Mouse (Mus musculus): ENCODE data around the gene Atp11c. TPM values are rescaled to one million over a fixed set of nuclear protein-coding genes. Genes with fewer than 3 reads are reported as not detected.

Atp11c gene
- total RNA-seq, 2 experiments from 2014 or later, result 17.5 to 18.3 TPM

DNA sequence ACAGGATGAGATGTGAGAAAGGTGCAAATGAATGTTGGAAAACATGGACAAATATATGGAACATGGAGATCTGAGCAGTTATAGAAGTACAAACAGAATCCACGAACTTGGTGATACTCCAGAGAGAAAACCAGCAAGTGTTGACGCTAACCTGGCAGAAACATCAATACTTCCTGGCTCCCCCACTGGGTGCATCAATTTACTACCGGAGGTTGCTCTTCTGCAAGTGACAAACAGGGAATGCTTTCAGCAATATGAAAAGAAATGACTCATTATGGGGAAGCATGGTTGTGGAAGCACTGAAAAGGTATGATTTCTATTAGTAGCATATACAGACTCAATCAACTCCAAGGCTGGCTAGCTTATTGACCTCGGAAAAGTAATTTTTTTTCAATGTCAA is 198.2 kb downstream of the Atp11c start:
- DNase-seq (ENCODE audit: low spot score in 2 of 2), result no peak

DNA sequence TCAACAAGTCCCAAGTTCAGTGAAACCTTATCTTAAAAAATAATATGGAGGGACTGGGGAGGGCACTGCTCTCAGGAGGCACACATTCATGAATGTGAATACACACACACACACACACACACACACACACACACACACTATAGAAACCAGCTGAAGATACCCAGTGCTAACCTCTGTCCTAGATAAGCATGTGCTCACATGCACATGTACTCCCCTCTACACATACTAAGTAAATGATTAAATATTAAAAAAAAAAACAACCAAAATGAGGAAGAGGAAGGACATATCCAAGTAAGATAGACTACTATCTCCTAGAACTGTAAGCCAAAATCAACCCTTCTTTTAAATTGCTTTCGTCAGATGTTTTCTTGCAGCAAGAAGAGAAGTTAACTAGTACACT is 205.6 kb downstream of the Atp11c start:
- DNase-seq (ENCODE audit: low spot score in 2 of 2), result no peak

DNA sequence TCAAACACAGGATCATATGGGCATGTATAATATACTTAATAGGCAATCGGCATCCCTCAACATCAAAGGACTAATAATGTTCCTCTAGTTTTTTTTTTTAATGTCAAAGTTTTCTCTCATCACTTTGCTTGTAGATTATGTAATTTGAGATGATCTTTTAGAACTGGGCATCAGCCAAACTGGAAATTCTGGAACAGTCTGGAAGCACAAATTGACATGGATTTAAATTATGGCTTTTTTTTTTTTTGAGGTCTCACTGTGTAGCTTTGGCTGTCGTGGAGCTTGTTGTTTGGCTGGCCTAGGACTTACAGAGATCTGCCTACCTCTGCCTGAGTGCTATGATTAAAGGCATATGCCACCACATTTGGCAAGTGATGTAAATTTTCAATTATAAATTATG is 210.8 kb downstream of the Atp11c start:
- no peak for DNase-seq (ENCODE audit: low spot score in 2 of 2)

DNA sequence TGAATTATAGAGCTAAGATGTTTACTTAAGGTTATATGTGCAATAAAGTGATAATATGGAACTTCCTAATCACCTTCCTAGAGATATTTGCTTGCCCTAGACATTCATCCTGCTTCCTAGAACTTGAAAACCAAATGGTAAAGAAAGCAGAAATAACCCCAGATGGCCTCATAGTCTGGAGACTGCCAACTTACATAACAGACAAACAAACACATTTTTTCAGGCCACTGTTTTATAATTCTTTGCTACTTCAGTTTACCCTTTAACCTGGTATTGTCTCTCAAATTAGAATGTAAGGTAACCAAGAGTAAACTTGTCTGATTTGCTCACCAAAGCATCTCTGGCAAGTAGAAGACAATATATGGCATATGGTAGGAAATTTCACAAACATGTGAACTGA is 212.1 kb downstream of the Atp11c start:
- no peak for DNase-seq (ENCODE audit: low spot score in 2 of 2)

DNA sequence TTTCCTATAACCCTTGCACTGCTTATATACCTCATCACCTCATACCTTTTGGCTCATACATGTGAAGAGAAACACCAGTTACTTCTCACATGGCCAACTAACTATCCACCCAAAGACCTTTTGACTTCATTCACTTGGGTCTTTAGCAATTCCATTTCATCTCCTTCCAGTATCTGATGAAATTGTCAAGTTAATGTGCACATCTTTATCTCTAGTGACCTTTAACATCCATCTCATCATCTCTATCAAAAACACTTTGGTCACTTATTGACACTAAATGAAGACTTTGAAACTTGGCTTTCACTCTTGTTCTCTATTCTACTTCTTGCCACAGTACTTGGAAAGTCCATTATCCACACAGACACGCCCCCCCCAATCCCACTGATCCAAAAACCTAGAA is 243.8 kb downstream of the Atp11c start:
- DNase-seq (ENCODE audit: low spot score in 2 of 2), result no peak

DNA sequence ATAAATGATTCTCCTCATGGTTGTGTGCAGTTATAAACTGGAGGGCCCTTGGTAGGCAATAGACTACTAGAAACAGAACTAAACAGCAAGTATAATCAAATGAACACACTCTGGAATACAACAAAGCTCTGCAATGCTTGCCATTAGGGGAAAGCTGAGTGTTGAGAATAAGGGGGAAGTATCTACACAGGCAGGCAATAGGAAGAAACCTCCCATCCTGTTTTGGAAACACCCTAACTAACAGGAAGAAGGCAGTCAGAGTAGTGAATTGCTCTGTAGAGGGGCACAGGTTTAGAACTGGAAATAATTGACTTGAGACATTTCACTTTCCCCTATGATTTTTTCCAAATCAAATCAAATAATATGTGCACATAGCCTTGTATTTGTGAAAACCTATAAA is 247.1 kb downstream of the Atp11c start:
- no peak for DNase-seq (ENCODE audit: low spot score in 2 of 2)

DNA sequence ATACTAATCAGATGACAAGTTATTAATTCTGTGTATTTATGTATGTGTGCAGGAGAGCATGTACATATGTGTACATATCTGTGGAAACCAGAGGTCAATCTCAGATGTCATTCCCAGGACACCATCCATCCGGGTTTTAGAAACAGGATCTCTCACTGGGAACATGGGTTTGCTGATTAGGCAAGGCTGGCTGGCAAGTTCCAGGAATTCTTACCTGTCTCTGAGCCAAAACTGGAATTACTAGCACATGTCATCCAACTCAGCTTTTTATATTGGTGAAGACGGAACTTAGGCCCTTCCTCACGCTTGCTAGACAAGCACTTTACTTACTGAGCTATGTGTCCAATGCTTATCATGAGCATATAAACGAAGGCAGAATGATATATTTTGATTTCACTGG is 247.5 kb downstream of the Atp11c start:
- DNase-seq (ENCODE audit: low spot score in 2 of 2), result no peak

DNA sequence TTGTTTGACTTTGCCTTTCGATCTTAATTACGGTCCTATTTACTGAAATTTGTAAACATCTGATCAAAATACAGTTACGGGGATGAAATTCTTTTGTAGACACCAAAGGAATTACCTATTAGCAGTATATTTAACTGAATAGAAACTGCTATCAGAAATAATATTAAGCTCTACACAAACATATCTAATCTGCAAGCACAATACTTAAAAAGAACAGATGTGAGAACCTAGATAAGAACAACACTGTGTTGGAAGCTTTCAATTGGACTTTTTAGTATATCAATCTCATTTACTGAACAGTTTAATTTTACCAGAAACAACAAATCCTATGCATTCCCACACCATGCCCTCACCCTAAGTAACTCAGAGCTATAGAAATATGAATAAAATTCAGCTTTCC is 262.8 kb downstream of the Atp11c start:
- no peak for DNase-seq (ENCODE audit: low spot score in 2 of 2)

DNA sequence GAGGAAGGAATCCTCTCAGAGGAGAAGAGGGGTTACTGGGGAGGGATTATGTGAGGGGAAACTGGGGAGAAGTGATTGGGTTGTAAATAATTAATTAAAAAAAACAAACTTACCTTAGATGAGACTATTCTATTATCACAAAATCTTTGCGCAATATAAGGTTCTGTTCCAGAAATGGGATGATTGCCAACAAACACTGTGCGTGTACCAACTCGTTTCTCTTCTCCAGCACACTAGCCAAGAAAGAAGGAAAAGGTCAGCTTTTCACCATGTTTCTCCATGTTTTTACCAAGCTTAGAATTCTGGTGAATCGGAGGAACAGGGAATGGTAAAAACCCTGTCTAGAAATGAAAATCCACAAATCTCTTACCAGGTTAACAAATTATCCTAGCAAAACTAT is 271.2 kb downstream of the Atp11c start:
- DNase-seq (ENCODE audit: low spot score in 2 of 2), result no peak

DNA sequence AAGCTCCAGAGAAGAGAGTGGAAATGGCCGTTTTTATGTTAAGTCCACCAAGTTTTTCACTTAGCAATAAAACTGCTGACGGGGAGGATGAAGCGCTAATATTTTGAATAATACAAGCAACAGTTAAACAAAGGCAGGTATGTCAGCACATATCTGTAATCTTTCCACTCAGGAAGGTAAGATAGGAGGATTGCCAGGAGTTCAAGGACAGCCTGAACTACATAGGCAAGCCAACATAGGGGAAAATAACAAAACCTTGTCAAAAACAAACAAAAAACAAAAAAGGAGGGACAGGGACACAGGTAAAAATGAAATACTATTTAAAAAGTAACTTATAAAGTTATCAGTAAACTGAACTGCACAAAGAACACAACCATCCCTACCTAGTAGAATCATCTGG is 274.8 kb downstream of the Atp11c start:
- no peak for DNase-seq (ENCODE audit: low spot score in 2 of 2)

DNA sequence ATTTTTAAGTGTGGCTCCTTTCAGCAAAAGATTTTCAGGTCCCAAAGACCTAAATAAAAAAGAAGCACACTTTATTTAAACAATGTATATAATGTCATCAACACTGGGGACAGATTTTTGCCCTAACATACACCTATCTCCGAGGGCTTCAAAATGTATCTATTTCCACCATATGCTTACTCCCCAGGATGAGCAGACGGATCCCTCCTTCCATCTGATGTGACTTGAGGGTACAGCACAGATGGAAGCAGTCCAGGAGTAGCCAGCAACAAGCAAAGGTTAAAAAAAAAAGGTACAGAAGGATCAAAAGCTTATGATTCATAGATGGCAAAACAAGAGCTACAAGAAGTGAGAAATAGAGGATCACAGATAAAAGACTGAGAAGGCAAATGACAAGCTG is 300.2 kb downstream of the Atp11c start:
- DNase-seq (ENCODE audit: low spot score in 2 of 2), result no peak

DNA sequence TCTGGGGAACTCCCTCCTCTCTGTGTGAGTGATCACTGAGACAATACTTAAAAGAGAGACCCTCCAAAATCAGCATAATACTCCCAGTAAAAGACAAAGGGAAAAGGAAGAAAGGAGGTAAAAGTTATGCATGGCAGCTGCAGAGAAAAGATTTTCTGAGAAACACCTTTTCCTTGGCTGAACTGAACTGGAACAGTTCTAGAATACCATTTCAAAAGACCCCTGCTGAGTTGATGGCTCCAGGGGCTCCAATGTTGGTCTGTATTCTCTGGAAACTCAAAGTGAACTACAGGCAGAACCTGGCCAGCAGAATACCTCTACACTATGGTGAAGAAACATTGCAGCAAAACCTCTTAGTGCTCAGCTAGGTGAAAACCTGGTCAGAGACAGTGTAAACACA is 337.2 kb downstream of the Atp11c start:
- DNase-seq (ENCODE audit: low spot score in 2 of 2), result no peak

DNA sequence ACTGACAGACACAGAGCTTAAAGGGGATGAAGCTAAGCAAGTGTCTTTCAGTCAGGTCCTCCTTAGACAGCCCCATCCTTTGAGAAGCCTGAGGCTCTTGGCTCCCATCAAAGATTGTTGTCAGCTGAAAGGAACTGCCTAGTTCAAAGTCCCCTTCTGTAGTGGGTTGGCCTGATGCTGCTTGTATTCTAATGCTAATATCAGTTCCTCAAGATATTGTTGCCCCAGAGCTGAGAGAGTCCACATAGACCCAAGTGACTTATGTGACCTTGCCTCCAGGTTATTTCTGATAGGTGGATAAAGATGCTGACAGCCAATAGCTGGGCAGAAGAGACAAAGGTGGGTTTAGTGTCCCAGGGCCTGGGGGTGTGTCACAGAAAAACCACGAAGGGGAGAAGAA is 404.8 kb downstream of the Atp11c start:
- no peak for DNase-seq (ENCODE audit: low spot score in 2 of 2)

DNA sequence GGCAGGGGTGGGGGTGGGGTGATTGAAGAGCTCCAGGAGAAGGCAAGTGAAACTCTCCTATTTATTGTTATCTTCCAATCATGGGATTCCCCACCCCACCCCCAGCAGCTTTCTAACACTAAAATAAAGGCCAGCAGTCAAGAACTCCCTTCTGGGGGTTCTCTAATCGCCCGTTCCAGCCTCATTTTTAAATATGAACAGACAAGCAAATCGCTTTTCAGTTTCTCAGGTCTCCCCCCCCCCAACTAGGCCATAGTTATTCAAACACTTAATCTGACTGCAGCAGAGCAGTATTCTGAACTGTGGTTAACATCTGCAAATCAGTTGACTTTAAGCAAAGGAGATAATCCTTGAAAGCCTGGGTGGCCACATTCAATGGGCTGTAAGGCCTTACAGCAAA is 409.9 kb downstream of the Atp11c start:
- no peak for DNase-seq (ENCODE audit: low spot score in 2 of 2)

DNA sequence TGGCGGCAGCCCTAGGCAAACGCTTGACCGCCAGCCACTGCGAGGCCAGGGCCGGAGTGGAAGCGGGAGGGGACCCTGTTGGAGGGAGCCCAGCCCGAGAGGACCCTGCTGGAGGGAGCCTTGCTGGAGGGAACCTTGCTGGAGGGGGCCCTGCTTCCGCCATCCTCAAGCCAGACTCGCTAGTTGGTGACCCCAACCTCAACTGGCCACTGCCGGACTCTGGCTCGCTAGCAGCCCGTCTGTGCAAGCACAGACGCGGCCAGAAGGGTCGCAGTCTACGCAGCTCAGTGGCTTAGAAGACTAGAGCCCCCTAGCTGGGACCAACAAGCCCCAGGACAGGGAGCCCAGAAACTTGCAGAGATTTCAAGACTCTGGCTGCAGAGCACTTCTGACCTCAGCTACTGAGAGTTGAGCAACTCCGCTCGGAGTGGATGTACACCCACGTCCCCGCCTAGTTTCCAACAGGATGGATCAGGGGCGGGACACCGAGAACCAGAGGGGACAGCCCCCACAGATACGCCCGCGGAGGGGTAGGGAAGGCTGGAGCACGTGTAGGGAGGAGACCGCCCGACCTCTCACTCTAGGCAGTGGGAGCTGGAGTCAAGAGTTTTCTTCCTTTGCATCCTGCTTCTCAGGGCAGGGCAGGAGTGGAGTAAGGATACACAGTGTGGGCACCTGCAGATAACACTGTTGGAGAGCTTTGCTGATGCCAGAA is 413.6 kb downstream of the Atp11c start, which contains the start of gene Mcf2:
Gene Mcf2, minus strand, starts transcription at position 346 of the 715 bp plus-strand sequence.
- no peak for DNase-seq (ENCODE audit: low spot score in 2 of 2)

DNA sequence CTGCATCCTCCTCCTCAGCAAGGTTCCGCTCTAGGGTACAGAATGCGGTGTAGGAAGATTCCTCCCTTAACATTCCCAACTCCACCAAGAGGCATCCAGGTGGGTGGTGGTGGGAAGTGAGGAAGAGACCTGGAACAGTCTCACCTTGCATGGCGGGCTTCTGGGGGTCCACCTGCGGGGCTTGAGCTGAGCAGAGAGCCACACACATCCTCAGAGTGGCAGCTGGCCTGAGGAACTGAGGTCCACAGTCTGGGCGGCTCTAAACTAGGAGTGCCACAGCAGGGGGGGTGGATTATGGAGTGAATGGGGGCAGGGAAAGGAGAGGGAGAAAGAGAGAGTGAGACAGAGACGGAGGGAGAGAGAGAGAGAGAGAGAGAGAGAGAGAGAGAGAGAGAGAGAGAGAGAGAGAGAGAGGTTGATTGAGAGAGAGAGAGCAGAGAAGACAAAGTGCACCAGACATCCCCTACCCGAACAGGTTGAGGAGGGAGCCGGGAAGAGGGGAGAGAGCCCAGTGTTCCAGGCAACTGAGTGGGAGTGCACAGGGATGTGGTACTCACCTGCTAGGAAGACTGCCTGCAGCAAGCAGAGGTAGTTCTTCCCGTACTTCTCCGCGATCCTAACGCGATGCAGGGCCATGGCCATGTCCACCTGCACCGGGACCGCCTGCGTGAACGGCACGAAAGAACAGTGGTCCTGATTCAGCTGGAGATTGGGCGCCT is 414.3 kb downstream of the Atp11c start:
- no peak for DNase-seq (ENCODE audit: low spot score in 2 of 2)

Small RNAs within 50 kb of the gene (microRNA-seq; reads per million reads assigned to microRNA genes)
- 57.1 reads per million, percentile 40 among the genes with 10 or more reads in this experiment for gene Mir505

Other genes with a start within 250 kb of the Atp11c start
- not detected for gene Gm7073, start 53.4 kb downstream of the Atp11c start, total RNA-seq (2021)

All from adrenal gland, postnatal 4 days (tissue).